Mouse (Mus musculus) adrenal gland, postnatal 25 days (tissue): ENCODE data around the gene Pcsk6. TPM values are rescaled to one million over a fixed set of nuclear protein-coding genes. Genes with fewer than 3 reads are reported as not detected.
"Not testable (repeated sequence)": the region's sequence is repeated elsewhere in the genome, so short reads cannot be mapped to it uniquely, and the experiment has no call there.

ENCODE experiments used
- DNase-seq: peaks from one replicate; pipeline ENCODE4 v3.0.0; 2021; ENCODE audit warnings: mixed read lengths
- total RNA-seq: library from RNA; stranded (reverse); gene quantifications from 2 replicates; pipeline ENCODE4 v1.2.3, GENCODE M21; 2021

The Pcsk6 gene
- total RNA-seq, 1 experiment from 2014 or later: 11.6 TPM

GRCm38 (mm10) chr7:65881290-65881688 is 19.8 kb downstream of the Pcsk6 start:
- DNase-seq: no peak

GRCm38 (mm10) chr7:65884928-65885327 is 23.4 kb downstream of the Pcsk6 start:
- DNase-seq: no peak

- DNase-seq: no peak
Measured at GRCm38 (mm10) chr7:65885819-65886218, 24.3 kb downstream of the Pcsk6 start.

- peak; percentile 24 for DNase-seq
Measured at GRCm38 (mm10) chr7:65891831-65892230, 30.3 kb downstream of the Pcsk6 start.

- no peak for DNase-seq
Measured at GRCm38 (mm10) chr7:65892264-65892828, 30.8 kb downstream of the Pcsk6 start.

- DNase-seq: no peak
Measured at GRCm38 (mm10) chr7:65893546-65893945, 32.0 kb downstream of the Pcsk6 start.

- no peak for DNase-seq
Measured at GRCm38 (mm10) chr7:65895262-65895661, 33.7 kb downstream of the Pcsk6 start.

- DNase-seq: no peak
Measured at GRCm38 (mm10) chr7:65901231-65901630, 39.7 kb downstream of the Pcsk6 start.

- DNase-seq: peak; percentile 39
Measured at GRCm38 (mm10) chr7:65902471-65903180, 41.1 kb downstream of the Pcsk6 start.

- no peak for DNase-seq
Measured at GRCm38 (mm10) chr7:65903456-65903855, 41.9 kb downstream of the Pcsk6 start.

- DNase-seq: peak; percentile 16
Measured at GRCm38 (mm10) chr7:65906528-65907272, 45.2 kb downstream of the Pcsk6 start.

GRCm38 (mm10) chr7:65909343-65910127 is 48.0 kb downstream of the Pcsk6 start:
- DNase-seq: no peak

- no peak for DNase-seq
Measured at GRCm38 (mm10) chr7:65913088-65913610, 51.6 kb downstream of the Pcsk6 start.

- DNase-seq: no peak
Measured at GRCm38 (mm10) chr7:65914761-65915301, 53.3 kb downstream of the Pcsk6 start.

GRCm38 (mm10) chr7:65915821-65916220 is 54.3 kb downstream of the Pcsk6 start:
- DNase-seq: no peak

GRCm38 (mm10) chr7:65916566-65916965 is 55.0 kb downstream of the Pcsk6 start:
- DNase-seq: no peak

- no peak for DNase-seq
Measured at GRCm38 (mm10) chr7:65918431-65918830, 56.9 kb downstream of the Pcsk6 start.

GRCm38 (mm10) chr7:65929398-65929797 is 67.9 kb downstream of the Pcsk6 start:
- DNase-seq: no peak

- no peak for DNase-seq
Measured at GRCm38 (mm10) chr7:65930478-65930877, 68.9 kb downstream of the Pcsk6 start.

- not testable (repeated sequence) for DNase-seq
Measured at GRCm38 (mm10) chr7:65934238-65934970, 72.9 kb downstream of the Pcsk6 start.

GRCm38 (mm10) chr7:65935211-65935610 is 73.7 kb downstream of the Pcsk6 start:
- DNase-seq: no peak
